Mouse (Mus musculus) embryonic fibroblast, embryonic 13.5 days (primary cell): ENCODE measurements around the gene Pak6.

Experiments used
- CTCF ChIP-seq: IDR thresholded peaks from 2 replicates; pipeline ENCODE4 v1.5.1; 2011; ENCODE audit warnings: mild to moderate bottlenecking, control low read depth, low read length, moderate library complexity, borderline replicate concordance; ENCODE audit not compliant: insufficient read depth
- POLR2A ChIP-seq: IDR thresholded peaks from 2 replicates; pipeline ENCODE4 v1.6.1; 2011; ENCODE audit warnings: low read depth, mild to moderate bottlenecking, control low read depth, low read length, moderate library complexity

GRCm38 (mm10) chr2:118680926-118681325 is 17.8 kb downstream of the Pak6 start:
- no peak for TF ChIP-seq POLR2A
- TF ChIP-seq CTCF = no peak
